Mouse (Mus musculus): ENCODE data around the gene Catsper1. TPM values are rescaled to one million over a fixed set of nuclear protein-coding genes. Genes with fewer than 3 reads are reported as not detected.

Catsper1 gene
- total RNA-seq, 2 experiments from 2014 or later, result not detected

DNA sequence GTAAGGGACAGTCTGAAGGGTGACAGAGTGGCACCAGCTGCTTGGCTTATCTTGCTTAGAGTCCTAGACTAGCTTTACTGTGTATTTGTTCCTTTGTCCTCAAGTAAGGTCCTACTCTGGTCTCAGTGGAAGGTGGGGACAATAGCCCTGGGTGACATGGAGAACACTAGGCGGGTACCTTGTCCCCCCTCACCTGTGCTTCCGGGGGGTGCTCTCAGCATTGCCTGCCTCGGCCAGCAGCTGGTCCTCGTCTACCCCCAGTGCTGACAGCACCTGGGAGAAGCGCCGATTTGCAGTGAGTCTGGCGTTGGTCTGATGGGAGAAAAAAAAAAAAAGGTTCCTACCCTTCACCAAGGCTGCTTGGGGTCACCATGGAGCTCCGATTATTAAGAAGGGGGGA is 54.9 kb downstream of the Catsper1 start:
- ATAC-seq (replicated peaks; ENCODE audit: low FRiP score, poor library complexity, severe bottlenecking), result no peak

GRCm38 (mm10) chr19:5392892-5393291 is 57.4 kb downstream of the Catsper1 start:
- ATAC-seq (replicated peaks; ENCODE audit: low FRiP score, poor library complexity, severe bottlenecking), result no peak

Other genes starting within 250 kb of the Catsper1 start
- 5.0 and 10.8 TPM in 2 replicates for gene Yif1a, start 247.2 kb upstream of the Catsper1 start, total RNA-seq (2015; ENCODE audit: low replicate concordance)
- 6.2 TPM in 1 of 2 replicates, not detected in the other for gene Yif1a, start 247.2 kb upstream of the Catsper1 start, total RNA-seq (2017; ENCODE audit: low replicate concordance)
- gene Cnih2, start 237.2 kb upstream of the Catsper1 start, total RNA-seq (2015; ENCODE audit: low replicate concordance), result not detected in 2 replicates
- 0.39 TPM in 1 of 2 replicates, not detected in the other for gene Cnih2, start 237.2 kb upstream of the Catsper1 start, total RNA-seq (2017; ENCODE audit: low replicate concordance)
- gene Rab1b, start 228.7 kb upstream of the Catsper1 start, total RNA-seq (2015; ENCODE audit: low replicate concordance), result 12.2 and 13.7 TPM in 2 replicates
- 20.5 and 23.3 TPM in 2 replicates for gene Rab1b, start 228.7 kb upstream of the Catsper1 start, total RNA-seq (2017; ENCODE audit: low replicate concordance)
- 10.5 TPM in 1 of 2 replicates, not detected in the other for gene Klc2, start 217.2 kb upstream of the Catsper1 start, total RNA-seq (2015; ENCODE audit: low replicate concordance)
- gene Klc2, start 217.2 kb upstream of the Catsper1 start, total RNA-seq (2017; ENCODE audit: low replicate concordance), result 0.90 TPM in 1 of 2 replicates, not detected in the other
- gene Pacs1, start 62.6 kb upstream of the Catsper1 start, total RNA-seq (2015; ENCODE audit: low replicate concordance), result 13.4 and 29.2 TPM in 2 replicates
- gene Pacs1, start 62.6 kb upstream of the Catsper1 start, total RNA-seq (2017; ENCODE audit: low replicate concordance), result 6.8 and 15.5 TPM in 2 replicates
- 82.5 and 114 TPM in 2 replicates for gene Sf3b2, start 40.3 kb upstream of the Catsper1 start, total RNA-seq (2015; ENCODE audit: low replicate concordance)
- gene Sf3b2, start 40.3 kb upstream of the Catsper1 start, total RNA-seq (2017; ENCODE audit: low replicate concordance), result 107 and 146 TPM in 2 replicates
- not detected in 2 replicates for gene Gal3st3, start 37.4 kb upstream of the Catsper1 start, total RNA-seq (2015; ENCODE audit: low replicate concordance)
- not detected in 2 replicates for gene Gal3st3, start 37.4 kb upstream of the Catsper1 start, total RNA-seq (2017; ENCODE audit: low replicate concordance)
- 0.42 TPM in 1 of 2 replicates, not detected in the other for gene Cst6, start 13.8 kb downstream of the Catsper1 start, total RNA-seq (2015; ENCODE audit: low replicate concordance)
- gene Cst6, start 13.8 kb downstream of the Catsper1 start, total RNA-seq (2017; ENCODE audit: low replicate concordance), result not detected in 2 replicates
- gene Eif1ad, start 31.0 kb downstream of the Catsper1 start, total RNA-seq (2015; ENCODE audit: low replicate concordance), result 26.0 and 27.0 TPM in 2 replicates
- gene Eif1ad, start 31.0 kb downstream of the Catsper1 start, total RNA-seq (2017; ENCODE audit: low replicate concordance), result 33.9 and 45.0 TPM in 2 replicates
- gene Banf1, start 31.4 kb downstream of the Catsper1 start, total RNA-seq (2015; ENCODE audit: low replicate concordance), result 150 and 163 TPM in 2 replicates
- 29.1 and 34.9 TPM in 2 replicates for gene Banf1, start 31.4 kb downstream of the Catsper1 start, total RNA-seq (2017; ENCODE audit: low replicate concordance)
- 73.4 and 90.8 TPM in 2 replicates for gene Sart1, start 53.0 kb downstream of the Catsper1 start, total RNA-seq (2015; ENCODE audit: low replicate concordance)
- 62.2 and 94.3 TPM in 2 replicates for gene Sart1, start 53.0 kb downstream of the Catsper1 start, total RNA-seq (2017; ENCODE audit: low replicate concordance)
- not detected in 2 replicates for gene Tsga10ip, start 66.8 kb downstream of the Catsper1 start, total RNA-seq (2015; ENCODE audit: low replicate concordance)
- not detected in 2 replicates for gene Tsga10ip, start 66.8 kb downstream of the Catsper1 start, total RNA-seq (2017; ENCODE audit: low replicate concordance)
- 22.3 and 31.0 TPM in 2 replicates for gene Drap1, start 89.2 kb downstream of the Catsper1 start, total RNA-seq (2015; ENCODE audit: low replicate concordance)
- 8.3 and 25.4 TPM in 2 replicates for gene Drap1, start 89.2 kb downstream of the Catsper1 start, total RNA-seq (2017; ENCODE audit: low replicate concordance)
- 11.7 and 16.2 TPM in 2 replicates for gene AI837181, start 89.4 kb downstream of the Catsper1 start, total RNA-seq (2015; ENCODE audit: low replicate concordance)
- 1.9 and 13.7 TPM in 2 replicates for gene AI837181, start 89.4 kb downstream of the Catsper1 start, total RNA-seq (2017; ENCODE audit: low replicate concordance)
- gene Fosl1, start 111.8 kb downstream of the Catsper1 start, total RNA-seq (2015; ENCODE audit: low replicate concordance), result not detected in 2 replicates
- not detected in 2 replicates for gene Fosl1, start 111.8 kb downstream of the Catsper1 start, total RNA-seq (2017; ENCODE audit: low replicate concordance)
- gene Ccdc85b, start 122.2 kb downstream of the Catsper1 start, total RNA-seq (2015; ENCODE audit: low replicate concordance), result not detected in 2 replicates
- gene Ccdc85b, start 122.2 kb downstream of the Catsper1 start, total RNA-seq (2017; ENCODE audit: low replicate concordance), result 1.2 TPM in 1 of 2 replicates, not detected in the other
- 11.5 and 21.8 TPM in 2 replicates for gene Fibp, start 124.9 kb downstream of the Catsper1 start, total RNA-seq (2015; ENCODE audit: low replicate concordance)
- gene Fibp, start 124.9 kb downstream of the Catsper1 start, total RNA-seq (2017; ENCODE audit: low replicate concordance), result 29.0 and 32.5 TPM in 2 replicates
- 6.3 TPM in 1 of 2 replicates, not detected in the other for gene Ctsw, start 132.8 kb downstream of the Catsper1 start, total RNA-seq (2015; ENCODE audit: low replicate concordance)
- gene Ctsw, start 132.8 kb downstream of the Catsper1 start, total RNA-seq (2017; ENCODE audit: low replicate concordance), result not detected in 2 replicates
- gene Efemp2, start 138.2 kb downstream of the Catsper1 start, total RNA-seq (2015; ENCODE audit: low replicate concordance), result 5.0 TPM in 1 of 2 replicates, not detected in the other
- gene Efemp2, start 138.2 kb downstream of the Catsper1 start, total RNA-seq (2017; ENCODE audit: low replicate concordance), result not detected in 2 replicates
- gene Mus81, start 152.7 kb downstream of the Catsper1 start, total RNA-seq (2015; ENCODE audit: low replicate concordance), result 2.5 and 59.5 TPM in 2 replicates
- 6.5 and 11.2 TPM in 2 replicates for gene Mus81, start 152.7 kb downstream of the Catsper1 start, total RNA-seq (2017; ENCODE audit: low replicate concordance)
- gene Cfl1, start 154.7 kb downstream of the Catsper1 start, total RNA-seq (2015; ENCODE audit: low replicate concordance), result 720 and 762 TPM in 2 replicates
- 460 and 469 TPM in 2 replicates for gene Cfl1, start 154.7 kb downstream of the Catsper1 start, total RNA-seq (2017; ENCODE audit: low replicate concordance)
- gene 1700020D05Rik, start 168.0 kb downstream of the Catsper1 start, total RNA-seq (2015; ENCODE audit: low replicate concordance), result 21.4 and 25.6 TPM in 2 replicates
- 13.8 and 18.7 TPM in 2 replicates for gene 1700020D05Rik, start 168.0 kb downstream of the Catsper1 start, total RNA-seq (2017; ENCODE audit: low replicate concordance)
- 35.3 and 43.6 TPM in 2 replicates for gene Snx32, start 174.8 kb downstream of the Catsper1 start, total RNA-seq (2015; ENCODE audit: low replicate concordance)
- gene Snx32, start 174.8 kb downstream of the Catsper1 start, total RNA-seq (2017; ENCODE audit: low replicate concordance), result 42.5 and 42.7 TPM in 2 replicates
- gene Ovol1, start 224.9 kb downstream of the Catsper1 start, total RNA-seq (2015; ENCODE audit: low replicate concordance), result not detected in 2 replicates
- not detected in 2 replicates for gene Ovol1, start 224.9 kb downstream of the Catsper1 start, total RNA-seq (2017; ENCODE audit: low replicate concordance)
- 3.8 and 8.3 TPM in 2 replicates for gene Ap5b1, start 232.3 kb downstream of the Catsper1 start, total RNA-seq (2015; ENCODE audit: low replicate concordance)
- 6.4 and 11.0 TPM in 2 replicates for gene Ap5b1, start 232.3 kb downstream of the Catsper1 start, total RNA-seq (2017; ENCODE audit: low replicate concordance)

Measured in erythroid progenitor cell, adult 5-6 weeks (primary cell).